Mouse (Mus musculus) cerebellum, postnatal 25 days (tissue): ENCODE measurements at regions not wholly inside any gene's neighbourhood (a gene's known extent, or its start where the extent isn't known, plus 50 kb on each side); places are given as distances from the start of the nearest gene placed in this dataset.

ENCODE experiments used
- DNase-seq, 2 experiments: peaks; one replicate each; pipeline ENCODE4 v3.0.0; 2021; ENCODE audit warnings: mixed read lengths in 2 of 2

- peak in 1 of 2 experiments; percentile 57 for DNase-seq
Measured at GRCm38 (mm10) chr14:81770421-81770820, 1786.5 kb downstream of the Olfm4 start.

DNA sequence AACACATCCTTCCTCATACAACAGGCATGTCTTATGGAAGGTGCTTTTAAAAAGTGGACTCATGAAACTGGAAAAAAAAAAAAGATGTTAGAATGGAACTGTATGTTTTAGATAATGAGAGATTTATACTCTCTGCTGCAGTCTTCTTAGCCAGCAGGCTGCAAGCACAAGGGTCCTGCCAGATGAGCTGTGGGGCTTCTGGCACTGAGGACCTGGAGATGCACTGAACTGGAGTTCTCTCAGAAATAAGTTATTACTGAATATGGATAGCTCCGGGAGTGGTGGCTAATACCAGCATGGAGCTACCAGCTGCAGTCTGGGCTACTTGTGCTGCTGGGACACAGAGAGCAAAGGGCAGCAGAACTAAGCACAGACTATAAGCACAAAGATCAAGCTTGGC is 1787.9 kb downstream of the Olfm4 start:
- peak; percentile 36 to 48 for DNase-seq

- DNase-seq = no peak
Measured at GRCm38 (mm10) chr14:81788859-81789258, 1805.0 kb downstream of the Olfm4 start.

DNA sequence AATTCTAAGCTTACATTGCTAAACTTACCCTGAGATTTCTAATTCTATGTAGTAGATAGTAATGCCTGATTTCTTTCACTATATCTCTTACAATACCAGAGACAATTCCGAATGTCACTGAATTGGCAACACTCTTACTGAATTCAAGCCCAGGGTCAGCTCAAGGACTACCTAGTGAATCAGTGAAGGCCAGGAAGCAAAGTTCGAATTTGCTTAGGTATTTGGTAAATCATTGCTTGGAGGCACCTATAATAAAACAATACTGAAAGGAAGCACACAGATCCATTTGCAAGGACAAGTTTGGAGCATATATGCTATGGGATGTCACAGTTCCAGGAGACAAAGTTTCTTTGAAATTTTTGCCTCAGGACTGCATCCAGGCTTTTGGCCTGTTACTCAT is 1839.9 kb downstream of the Olfm4 start:
- no peak for DNase-seq

DNA sequence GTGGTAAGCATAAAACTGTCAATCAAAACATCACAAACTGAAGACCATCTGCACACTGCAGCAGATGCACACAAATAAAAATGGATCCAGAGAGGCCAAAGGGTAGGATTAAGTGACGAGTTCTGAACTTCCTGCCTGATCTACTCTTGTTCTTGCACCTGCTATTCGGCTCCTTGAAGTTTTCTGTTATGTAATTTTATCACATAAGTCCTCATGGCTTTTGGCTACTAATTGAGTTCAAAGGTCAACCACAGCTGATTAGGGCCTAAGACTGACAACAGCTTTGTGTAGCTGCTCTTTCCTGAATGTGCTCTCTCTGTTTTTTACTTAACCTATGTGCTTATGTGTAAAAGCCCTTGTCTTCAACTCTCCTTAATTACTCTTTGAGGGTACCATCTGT is 1874.7 kb downstream of the Olfm4 start:
- no peak for DNase-seq

DNA sequence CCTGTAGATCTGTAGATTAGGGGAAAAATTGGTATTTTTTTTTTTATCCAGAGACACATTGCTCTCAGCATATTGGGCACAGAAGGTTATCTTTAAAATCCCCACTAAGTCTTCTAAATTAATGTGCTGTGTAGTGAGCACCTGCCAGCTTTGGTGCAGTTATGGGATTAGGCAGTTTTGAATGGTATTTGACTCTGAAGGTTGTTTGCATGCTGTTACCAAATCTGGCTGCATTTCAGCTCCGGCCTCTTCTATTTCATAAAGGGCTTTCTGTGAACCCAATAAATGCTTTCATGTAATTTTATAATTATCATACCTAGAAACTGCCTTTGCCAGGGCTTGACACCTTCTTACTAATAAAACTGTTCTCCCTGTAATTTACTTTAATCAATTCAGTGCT is 1886.5 kb downstream of the Olfm4 start:
- peak; percentile 34 to 65 for DNase-seq
